Mouse (Mus musculus) stomach, postnatal 0 days (tissue): ENCODE measurements around the gene Ccdc163.

Experiments
- CTCF ChIP-seq: IDR thresholded peaks from 2 replicates; pipeline ENCODE4 v1.5.1; 2016; ENCODE audit warnings: antibody characterized with exemption, low read depth, mild to moderate bottlenecking, moderate library complexity
- EP300 ChIP-seq: optimal IDR thresholded peaks from 2 replicates; pipeline ENCODE3; 2016; ENCODE audit warnings: antibody characterized with exemption

GRCm38 (mm10) chr4:116703804-116704203, 4.5 kb upstream of the Ccdc163 start:
- TF ChIP-seq CTCF (peak; percentile 89), EP300 (no peak)
